Mouse (Mus musculus): Measurements from ENCODE around the gene Acap2.

DNA sequence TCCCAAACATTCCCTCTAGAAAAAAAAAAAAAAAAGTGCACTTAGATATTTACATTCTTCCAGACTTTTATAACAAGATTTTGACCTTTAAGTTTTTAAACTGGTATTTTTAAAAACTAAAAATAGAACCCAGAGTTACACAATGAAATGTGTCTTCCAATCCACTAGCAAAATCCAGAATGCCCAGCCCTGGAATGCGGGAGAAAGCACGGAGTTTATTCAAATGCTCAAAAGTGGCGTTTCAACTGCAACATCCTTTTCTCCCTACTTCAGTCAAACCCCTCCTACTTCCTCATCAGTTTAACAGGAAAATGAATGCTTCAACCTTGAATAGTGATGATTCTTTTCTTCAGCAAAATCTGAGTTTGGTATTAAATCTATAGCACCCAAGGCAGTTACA is 4.1 kb downstream of the Acap2 start:
- no peak for TF ChIP-seq CTCF (conservative IDR thresholded peaks at IDR 0.05; ENCODE audit: low read length)
- TF ChIP-seq NANOG (IDR thresholded peaks at IDR 0.05; ENCODE audit: borderline replicate concordance, low read length) = no peak
- TF ChIP-seq POU5F1 (IDR thresholded peaks at IDR 0.05; ENCODE audit: borderline replicate concordance, low read length) = no peak

Measured in E14TG2a.4 (cell line).